Mouse (Mus musculus): ENCODE data around the gene Psmd14.

DNA sequence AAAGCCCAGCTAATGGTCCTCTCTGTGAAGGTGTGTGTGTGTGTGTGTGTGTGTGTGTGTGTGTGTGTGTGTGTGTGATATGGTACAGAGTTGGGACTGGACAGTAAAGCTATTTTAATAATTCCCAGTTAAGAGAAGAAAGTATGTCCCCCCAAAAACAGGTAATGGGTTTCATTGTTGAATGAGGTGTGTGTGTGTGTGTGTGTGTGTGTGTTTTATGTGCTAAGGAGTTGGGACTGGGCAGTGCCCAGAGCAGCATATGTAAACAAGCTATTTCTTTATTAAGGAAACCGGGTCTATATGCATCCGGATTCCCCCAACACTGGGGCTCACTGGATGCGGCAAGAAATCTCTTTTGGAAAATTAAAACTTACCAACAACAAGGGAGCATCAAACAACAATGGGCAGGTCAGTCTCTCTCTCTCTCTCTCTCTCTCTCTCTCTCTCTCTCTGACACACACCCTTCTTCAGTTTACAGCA is 94.9 kb downstream of the Psmd14 start:
- TF ChIP-seq CTCF (IDR thresholded peaks at IDR 0.05; ENCODE audit: low read depth, low read length), result no peak
- no peak for TF ChIP-seq TAL1 (conservative IDR thresholded peaks at IDR 0.05; ENCODE audit: low read depth, low read length)
- no peak for TF ChIP-seq GATA1 (IDR thresholded peaks at IDR 0.05; ENCODE audit: borderline replicate concordance, low read length)
